Mouse (Mus musculus) cerebellum, postnatal 4 days (tissue): ENCODE data around the gene Ttll13.

Experiments used
- DNase-seq, 2 experiments: peaks; one replicate each; pipeline ENCODE4 v3.0.0; 2022; ENCODE audit warnings: low spot score in 2 of 2, mixed read lengths in 1 of 2

Ttll13 gene

DNA sequence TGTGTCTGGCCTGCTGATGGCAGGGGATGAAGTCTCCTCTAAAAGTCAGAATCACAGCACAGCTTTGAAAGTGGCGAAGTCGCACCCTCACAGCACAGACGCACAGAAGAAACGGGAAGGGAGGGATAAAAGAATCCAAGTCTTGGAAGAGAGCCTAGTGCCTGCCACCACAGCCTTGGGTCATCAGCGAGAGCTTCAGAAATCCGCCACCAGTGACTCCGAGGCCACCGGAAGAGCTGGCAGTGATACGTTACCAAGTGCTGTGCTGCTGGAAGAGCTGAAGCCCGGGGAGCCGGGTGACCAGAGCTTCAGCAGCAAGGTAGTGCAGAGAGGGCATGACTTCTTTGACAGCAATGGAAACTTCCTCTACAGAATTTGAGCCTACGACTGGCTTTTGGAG, 18.4 kb downstream of the Ttll13 start:
- DNase-seq = no peak

DNA sequence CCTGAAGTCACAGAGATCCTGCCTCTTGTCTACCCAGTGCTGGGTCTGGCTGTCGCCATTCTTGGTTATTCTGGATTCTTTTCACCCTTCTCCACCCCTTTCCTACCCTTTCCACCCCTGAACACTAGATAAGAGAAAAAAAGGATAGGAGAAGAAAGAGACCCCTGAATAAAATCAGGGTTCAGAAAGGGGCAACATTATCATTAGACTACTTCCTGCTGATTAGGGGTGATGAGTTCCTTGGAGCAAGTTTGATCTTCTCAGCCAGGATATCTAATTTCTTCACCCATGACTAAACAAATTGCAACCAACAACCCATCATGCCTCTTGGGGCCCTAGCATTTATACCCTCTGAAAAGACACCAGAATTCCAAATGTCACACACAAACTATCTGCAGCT, 21.6 kb downstream of the Ttll13 start:
- DNase-seq = no peak

DNA sequence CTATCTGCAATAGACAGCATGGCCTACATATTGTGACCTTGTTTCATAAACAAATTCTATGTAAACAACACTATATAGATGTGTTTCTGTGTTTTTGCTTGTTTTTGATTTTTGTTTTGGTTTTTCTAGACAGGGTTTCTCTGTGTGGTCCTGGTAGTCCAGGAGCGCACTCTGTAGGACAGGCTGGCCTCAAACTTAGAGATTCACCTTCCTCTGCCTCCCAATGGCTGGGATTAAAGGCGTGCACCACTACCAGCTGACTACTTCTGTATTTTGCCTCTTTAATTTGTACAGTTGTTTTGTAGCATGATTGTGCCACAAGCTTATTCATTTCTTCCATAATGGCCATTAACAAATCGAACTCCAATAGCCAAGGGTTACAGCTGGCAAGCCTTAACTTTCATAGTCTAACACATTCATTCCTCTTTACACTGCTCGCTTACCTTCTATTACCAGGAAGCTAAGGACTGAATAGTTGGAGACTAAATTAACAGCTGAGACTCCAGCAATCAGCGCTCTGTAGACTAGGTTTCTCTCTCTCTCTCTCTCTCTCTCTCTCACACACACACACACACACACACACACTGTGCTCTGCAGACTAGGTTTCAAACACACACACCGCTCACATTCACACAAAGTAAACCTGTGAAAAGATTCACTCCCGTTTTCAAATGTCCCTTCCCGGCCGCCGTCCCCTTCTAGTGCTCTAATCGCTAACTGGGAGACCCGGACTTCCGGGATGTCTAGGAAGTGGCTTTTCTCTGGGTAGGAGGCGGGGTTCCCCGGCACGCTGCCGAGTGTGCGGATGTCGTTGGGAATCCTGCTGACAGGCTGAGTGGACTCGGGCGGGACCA, 22.9 kb downstream of the Ttll13 start, which contains the start of gene Vps33b:
Gene Vps33b (plus strand): TSS at position 753 of the 854 bp plus-strand sequence.
- DNase-seq = peak; percentile 95 to 97

DNA sequence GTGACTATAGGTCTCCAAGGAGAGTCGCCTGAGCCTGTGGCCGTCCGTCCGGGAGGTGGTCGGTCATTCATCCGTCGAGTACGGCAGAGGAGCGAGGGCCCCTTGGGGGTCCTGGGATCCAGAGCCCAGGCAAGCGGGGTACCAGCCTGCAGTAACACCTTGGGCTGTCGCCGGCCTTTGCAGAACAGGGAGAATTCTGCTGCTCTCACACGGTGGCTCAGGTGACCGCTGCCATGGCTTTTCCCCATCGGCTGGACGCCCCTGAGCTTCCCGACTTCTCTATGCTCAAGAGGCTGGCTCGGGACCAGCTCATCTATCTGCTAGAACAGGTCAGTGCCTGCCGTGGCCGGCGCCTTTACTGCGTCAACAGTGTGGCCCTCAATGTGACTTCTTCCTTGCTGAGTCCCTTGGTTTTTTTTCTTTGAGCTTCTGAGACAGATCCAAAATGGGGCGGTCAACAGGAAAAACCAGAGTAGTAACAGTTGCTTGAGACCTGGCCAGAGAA, 23.6 kb downstream of the Ttll13 start:
- DNase-seq = no peak

DNA sequence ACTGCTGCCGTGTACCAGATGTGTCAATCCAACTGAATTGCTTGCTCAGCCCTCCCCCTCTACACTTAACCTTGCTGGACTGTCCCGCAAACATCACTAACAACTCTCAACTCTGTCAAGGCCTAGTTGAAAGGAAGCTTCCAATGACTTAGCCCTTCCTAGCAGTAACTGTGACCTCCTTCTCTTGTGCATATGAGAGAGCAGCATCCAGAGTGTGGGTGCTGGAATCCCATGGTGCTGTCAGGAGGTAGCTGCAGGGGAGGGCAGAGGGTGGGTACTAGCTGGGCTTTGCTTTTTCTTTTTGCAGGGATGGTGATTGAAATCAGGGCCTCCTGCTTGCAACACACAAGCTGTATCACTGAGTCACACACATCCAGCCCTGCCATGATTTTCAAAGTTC, 27.3 kb downstream of the Ttll13 start:
- no peak for DNase-seq

DNA sequence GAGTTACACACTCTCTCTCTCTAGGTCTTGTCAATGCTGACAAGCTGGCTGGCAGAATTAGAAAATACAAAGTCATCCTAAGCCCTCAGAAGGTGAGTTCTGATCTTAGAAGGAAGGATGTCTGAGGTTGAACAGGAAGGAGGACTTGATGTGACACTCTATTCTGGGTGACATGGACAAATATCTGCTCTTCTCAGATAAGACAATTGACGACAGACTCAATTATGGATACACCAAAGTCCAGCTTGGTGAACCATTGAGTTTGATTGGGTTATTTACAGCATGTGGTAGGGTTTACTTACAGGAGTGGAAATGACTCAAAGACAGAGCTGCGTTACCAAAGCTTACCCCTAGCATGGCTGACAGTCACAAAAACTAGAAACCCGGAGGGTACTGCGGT, 30.2 kb downstream of the Ttll13 start:
- no peak for DNase-seq

DNA sequence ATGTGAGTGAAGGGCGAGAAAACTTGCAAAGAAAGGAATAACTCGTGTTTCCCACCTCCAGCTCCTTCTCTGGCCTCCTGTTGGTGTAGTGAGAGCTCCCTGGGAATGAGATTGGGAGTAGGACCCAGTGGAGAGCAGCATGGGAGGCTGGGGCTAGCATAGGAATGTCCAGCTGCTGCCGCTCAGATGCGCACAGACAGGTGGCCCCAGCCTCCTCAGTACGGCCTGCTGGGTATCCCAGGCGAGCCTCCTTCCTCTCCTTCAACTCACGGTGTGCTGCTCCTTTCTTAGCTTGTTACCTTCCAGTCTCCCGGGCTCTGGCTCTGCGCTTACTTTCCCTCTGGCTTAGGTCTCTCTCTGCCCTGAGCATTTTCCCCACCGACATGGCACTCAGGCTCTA, 33.9 kb downstream of the Ttll13 start:
- DNase-seq = no peak

DNA sequence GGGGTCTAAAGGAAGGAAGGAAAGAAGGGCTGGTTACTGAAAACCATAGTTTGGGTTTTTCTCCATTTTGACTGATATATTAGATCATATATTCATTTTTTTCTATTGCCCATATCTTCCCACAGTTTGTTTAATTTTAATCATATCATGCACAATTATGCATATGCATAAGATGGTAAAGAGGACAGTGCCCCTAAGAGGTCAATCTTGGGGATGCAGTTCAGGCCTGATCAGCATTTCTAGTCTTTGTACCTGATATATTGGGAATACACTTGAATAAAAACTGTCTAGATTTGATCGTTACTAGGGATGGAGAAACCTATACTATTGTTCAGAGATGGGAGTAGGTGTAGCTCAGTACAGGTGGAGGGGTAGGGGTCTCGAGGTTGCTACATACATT, 34.8 kb downstream of the Ttll13 start:
- DNase-seq = no peak

DNA sequence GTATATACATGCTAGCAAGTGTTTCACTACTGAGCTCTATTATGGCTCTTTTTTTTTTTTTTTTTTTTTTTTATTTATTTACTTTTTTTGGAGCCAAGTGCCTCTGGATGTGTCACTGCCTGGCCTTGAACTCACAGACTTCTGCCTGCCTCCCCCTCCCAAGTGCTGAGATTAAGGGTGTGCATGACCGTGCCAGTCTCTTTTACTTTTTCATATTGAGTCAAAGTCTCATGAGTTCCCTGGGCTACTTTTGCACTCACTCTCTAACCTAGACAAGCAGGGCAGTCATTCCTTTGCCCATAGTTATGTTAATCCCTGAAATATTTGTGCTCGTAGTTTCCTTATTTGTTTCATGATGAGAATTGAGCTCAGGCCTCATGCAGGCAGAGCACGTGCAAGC, 35.5 kb downstream of the Ttll13 start:
- no peak for DNase-seq

DNA sequence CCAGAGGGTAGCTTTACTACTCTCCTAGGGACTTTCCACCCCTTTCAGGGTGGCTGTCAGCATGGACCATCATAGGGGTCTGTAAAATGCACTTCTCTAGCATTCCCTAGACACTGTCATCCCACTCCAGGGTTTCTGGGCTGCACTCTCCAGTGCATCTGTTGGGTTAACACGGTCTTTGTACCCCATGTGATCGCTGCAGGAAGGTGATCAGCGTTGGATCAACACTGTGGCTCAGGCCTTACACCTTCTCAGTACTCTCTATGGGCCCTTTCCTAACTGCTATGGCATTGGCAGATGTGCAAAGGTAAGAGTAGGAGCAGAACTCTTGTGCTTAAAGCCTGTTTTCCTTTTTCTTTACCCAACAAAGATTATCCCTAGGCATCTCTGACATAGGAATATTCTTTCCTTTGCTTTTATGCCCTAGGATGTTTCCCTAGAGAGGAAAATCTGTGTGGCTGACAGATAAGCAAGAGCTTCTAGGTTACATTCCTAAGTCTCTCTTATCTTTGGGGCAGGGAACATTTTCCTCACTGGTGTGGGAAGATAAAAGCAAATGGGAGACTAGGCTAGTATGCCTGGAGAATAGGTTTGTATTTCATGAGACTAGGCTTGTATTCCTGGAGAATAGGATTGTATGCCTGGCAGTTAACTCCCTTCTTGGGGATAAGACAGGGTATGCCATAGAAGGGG, 37.2 kb downstream of the Ttll13 start:
- DNase-seq = no peak

DNA sequence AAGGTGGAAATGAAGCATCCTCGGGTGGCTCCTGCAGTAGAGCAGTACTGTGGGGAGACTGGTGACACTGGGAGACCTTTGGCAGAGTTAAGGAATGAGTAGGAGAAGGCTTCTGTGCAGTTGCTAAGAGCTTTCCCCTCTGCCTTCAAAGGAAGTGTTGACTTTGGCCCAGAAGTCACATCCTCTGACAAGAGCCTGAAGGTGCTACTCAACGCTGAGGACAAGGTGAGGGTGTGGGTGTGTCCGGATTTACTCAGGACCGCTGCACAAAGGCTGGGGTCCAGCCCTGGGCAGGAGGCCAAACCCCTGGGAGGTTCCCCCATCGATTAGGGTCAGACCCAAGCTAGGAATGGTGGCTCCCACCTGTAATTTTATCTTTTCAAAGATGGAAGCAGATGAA, 38.2 kb downstream of the Ttll13 start:
- no peak for DNase-seq

DNA sequence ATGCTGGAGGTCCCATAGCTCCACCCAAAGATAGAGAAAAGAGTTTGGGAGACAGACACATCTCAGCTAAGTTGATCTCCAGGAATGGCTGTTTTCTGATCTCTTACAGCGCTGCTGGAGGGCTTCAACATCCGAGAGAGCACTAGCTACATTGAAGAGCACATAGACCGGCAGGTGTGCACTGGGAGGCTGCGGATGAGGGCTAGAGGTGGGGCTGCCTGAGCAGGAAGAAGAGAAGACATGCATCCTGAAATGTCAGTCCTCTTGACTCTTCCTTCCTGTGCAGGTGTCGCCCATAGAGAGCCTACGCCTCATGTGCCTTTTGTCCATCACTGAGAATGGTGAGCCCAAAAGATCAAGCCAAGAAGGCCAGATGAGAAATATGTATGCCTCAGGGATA, 39.5 kb downstream of the Ttll13 start:
- no peak for DNase-seq

DNA sequence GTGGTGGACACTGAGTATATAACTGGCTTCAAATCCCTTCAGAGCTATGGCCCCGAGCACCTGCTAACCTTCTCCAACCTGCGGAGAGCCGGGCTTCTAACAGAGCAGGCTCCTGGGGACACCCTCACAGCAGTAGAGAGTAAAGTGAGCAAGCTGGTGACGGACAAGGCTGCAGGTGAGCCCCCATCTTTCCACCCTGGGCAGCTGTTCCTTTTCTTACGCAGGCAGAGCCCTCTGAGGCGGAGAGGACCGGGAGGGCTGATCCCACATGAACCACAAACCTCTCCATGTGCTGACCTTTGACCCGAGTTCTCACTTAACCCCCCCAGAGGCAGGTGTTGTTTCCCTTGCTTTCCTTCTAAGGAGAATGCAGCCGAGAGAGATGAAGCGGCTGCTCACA, 41.6 kb downstream of the Ttll13 start:
- no peak for DNase-seq

DNA sequence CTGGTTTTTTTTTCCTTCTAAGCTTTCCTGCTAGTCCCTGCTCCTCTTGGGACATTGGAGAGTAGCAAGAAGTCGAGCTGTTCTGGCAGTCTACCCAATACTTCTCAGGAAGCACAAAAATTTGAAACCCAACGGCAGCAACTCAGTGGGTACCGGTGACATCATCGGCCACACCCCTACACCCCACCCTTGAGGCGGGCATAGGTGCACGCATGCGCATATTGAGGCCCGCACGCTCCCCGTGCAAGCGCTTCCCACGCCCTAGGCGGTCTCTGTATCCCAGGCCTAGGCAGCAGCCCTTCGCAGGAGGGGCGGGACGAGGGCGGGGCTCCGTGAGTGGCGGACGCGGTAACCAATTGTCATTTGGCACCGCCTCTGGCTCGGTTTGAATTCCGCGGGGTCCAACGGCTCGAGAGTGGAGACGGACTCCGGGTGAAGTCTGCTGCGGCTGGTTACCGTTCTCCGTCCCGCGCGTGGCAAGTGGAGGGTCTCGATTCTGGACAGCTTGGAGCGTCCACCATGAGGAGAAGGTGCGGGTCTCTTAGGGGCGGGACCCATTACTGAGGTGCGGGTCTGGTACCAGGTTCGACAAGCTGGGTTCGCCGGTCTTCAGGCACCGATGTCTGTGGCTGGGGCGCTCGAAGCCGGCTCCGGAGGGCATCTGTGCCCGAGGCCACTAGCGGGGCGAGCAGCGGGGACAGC, 48.0 kb downstream of the Ttll13 start, which contains the start of gene Prc1:
Gene Prc1 (plus strand): TSS at position 389 of the 702 bp plus-strand sequence.
- DNase-seq = peak; percentile 98 to 99

DNA sequence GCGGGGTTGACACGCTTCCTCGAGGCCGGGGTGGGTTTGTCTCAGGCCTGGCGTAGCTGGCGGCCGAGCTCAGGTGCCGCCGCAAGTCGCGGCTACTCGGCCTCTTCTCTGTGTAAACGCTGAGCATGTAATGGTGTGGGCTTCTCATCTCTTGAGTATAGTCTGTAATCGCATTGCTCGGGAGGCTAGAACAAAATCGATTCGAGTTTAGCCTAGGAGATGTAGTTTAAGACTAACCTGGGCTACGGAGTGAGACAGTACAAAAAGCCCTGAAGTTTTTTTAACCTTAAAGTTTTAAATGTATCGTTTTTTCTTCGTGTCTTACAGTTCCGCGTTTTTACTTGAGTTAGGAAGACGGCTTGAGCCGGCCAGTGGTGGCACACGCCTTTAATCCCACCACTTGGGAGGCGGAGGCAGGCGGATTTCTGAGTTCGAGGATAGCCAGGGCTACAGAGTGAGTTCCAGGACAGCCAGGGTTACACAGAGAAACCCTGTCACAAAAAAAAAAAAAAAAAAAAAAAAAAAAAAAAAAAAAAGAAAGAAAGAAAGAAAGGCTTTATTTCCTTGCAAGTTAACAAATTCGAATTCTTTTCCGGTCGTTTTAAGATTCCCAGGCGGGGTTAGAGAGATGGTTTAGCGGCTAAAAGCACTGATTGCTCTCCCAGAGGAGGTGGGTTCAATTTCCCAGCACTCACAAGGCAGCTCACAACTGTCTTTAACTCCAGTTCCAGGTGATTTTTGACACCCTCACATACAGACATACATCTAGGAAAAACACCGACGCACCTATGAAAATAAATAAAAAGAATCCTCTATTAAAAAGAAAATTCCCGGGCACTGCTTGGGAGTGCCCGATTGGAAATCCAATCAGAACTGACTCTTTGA, 48.8 kb downstream of the Ttll13 start:
- DNase-seq = no peak

DNA sequence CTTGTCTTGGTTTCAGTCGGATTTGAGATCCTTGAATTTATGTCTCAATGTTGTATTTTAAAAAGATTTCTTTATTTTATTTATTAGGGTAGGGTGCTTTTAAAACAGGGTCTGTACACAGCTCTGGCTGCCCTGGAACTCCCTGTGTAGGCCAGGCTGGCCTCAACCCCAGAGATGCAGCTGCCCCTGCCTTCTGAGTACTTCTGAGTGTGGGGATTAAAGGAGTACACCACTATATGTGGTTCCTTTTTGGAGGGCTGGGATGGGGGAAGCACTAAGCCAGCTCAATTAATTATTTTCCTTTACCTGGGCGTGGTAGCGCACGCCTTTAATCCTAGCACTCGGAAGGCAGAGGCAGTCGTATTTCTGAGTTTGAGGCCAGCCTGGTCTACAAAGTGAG, 50.3 kb downstream of the Ttll13 start:
- DNase-seq = no peak

DNA sequence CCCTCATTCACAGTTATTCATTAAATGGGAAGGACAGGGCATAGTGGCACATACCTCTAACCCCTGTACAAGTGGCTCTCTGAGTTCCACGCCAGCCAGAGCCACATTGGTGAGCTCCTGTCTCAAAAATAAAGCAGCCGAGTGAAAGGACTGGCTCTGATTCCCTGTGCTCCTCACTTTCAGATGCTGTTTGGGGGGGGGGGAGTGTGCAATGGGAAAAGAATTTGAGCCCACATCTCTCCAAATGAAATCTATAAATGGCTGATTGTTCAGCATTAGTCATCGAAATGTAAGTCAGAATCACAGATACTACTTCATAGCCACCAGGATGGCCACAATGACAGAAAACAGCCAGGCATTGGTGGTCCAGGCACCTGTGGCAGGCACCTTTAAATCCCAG, 50.9 kb downstream of the Ttll13 start:
- DNase-seq = no peak

DNA sequence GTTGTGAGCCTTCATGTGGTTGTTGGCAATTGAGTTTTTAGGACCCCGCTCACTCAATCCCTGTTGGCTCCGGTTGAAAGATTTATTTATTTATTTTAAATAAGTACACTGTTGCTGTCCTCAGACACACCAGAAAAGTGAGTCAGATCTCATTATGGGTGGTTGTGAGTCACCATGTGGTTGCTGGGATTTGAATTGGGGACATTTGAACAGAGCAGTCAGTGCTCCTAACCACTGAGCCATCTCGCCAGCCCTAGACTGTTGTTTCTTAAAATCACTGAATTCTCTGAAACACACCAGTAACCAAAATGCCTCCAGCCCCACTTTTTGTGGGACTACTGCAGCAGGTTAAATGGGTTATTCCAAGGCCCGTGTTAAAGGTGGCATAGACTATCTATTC, 52.6 kb downstream of the Ttll13 start:
- no peak for DNase-seq

DNA sequence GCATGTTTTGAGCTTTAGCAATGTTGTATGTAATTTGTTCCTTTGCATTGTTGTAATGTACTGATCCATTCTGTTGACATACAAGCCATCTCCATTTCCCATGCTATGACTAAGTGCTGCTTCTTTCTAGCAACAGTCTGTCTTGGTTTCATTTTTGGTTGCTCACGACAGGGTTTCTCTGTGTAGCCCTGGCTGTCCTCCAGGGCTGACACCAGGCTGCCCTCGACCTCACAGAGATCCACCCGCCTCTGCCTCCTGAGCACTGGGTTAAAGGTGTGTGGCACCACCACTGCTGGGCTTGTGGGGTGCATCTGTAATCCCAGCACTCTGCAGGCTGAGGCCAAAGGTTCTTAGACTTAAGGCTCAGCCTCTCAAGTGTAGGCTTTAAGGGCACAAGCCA, 53.4 kb downstream of the Ttll13 start:
- no peak for DNase-seq

DNA sequence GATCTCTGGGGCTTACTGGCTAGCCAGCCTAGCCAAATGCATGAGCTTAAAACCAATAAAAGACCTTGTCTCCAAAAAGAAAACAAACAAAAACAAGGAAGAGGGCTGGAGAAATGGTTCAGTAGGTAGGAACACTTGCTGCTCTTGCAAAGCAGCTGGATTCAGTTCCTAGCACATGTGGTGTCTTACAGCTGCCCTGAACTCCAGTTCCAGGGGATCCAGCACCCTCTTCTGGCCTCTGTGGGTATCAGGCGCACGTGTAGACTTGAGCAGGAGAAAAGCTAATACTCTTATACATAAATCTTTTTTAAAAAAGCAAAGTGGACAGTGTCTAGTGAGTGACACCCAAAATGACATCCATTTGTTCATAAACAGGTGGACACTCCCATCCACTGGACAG, 55.3 kb downstream of the Ttll13 start:
- no peak for DNase-seq

DNA sequence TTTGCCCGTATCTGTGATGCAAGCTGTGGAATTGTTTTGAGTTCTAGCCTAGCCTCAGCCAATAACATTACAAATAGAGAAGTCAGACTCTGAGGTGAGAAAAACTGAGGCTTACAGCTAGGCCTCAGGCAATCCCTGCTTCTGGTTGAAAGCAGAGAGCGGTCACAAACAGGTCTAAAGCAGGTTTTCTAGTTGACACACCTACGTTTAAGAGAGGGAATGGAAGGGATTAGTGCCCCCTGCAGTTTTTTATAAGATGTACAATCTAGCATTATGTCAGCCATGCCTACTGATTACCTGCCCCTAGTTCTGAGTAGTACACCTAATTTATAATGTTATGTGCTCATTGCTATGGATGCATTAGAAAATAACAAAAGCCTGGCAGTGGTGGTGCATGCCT, 61.6 kb downstream of the Ttll13 start:
- DNase-seq = no peak
